Mouse (Mus musculus): ENCODE data around the gene Cfap20.
"Not testable (repeated sequence)": the region's sequence is repeated elsewhere in the genome, so short reads cannot be mapped to it uniquely, and the experiment has no call there.

Cfap20 gene

DNA sequence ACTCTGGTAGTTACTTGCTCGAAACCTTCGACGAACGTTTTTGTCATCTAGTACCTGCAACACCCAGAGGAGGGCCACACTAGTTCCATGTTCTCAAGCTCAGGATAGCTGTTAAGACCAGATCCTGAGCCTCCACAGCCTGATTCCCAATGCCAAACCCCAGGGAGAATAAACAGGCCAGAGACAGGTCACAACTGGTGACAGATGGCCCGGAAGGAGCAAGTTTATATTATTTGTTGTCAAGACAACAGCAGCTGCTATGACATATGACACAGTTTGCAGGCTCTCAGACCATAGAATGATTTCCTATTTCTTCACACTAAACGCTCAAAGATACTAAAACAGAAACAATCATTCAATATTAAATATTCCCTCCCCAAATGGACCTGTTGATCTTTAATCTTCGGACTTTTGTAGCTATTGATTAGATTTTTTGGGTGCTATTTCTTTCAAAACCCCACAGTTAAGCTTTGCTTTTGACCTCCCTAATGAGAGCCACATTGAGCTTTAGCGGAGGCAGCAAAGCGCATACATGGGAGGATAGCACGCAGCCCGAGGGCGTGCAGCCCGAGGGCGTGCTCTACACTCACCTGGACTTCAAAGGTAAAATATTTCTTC, 12.4 kb downstream of the Cfap20 start:
- no peak for DNase-seq (ENCODE audit: low read depth)

DNA sequence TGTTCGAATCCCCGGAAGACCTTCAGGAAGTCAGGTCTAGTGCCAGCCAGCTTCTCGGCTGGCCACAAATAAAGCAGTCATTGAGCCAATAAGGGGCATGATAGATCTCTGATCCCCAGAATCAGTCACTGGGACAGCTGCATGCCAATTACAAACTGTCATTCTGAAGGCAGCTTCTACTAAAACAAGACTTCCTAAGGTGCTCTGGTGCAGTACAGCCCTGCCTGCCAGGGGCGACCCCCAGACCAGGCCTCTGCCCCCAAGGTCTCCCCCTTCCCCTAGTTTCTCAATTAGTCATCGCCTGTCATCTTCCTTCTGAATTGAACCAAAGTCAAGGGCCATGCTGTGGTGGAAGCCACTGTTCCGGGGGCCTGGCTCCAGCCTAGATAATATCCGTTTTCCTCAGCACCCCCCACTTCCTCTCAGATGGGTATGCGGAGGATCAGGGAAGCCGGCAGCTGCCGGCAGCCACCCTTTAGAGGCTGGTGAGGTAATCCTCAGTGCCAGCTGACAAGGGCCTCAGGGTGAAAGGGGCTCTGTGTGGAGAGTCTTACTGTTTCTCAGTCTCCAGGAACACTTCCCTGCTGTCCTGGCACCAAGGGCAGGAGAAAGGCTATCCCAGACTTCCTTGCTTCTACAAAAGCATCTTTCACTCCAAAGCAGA, 23.2 kb downstream of the Cfap20 start:
- DNase-seq (ENCODE audit: low read depth), result no peak

DNA sequence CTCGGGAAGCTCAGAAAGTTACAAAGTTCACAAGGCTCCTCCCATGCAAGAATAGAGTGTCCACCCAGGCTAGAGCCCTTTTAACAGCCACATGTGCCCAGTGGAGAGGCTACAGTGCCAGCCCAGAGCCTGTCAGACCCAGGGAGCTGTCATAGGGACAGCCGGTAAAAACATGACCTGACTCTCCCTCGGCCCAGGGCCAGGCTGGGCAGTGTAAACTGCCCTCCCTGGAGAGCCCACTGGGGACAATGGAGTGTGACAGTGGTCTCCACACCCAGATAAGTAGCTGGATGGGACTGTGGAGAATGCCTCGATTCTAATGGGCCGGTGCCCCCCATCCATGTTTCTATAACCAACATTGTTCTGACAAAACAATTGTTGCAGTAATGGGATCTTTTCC, 25.2 kb downstream of the Cfap20 start:
- no peak for DNase-seq (ENCODE audit: low read depth)

DNA sequence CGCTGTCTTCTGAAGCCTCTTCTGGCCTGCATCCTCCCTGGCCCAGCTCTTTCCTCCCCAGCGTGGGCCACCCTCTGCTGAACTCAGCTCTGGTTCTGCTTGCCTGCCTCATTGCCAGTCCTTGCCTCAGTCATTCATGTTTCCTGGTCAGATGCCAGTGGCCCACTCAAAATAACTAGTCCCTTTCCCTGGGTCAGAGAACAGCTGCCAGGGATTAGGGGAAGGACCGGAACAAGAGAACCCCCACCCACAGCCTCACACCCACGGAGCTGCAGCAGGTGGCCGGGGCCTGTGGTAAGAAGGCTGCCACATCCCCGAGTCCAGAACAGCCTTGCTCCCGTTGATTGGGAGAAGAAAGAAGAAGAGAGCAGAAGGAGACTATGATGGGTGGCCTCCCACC, 33.6 kb downstream of the Cfap20 start:
- no peak for DNase-seq (ENCODE audit: low read depth)

DNA sequence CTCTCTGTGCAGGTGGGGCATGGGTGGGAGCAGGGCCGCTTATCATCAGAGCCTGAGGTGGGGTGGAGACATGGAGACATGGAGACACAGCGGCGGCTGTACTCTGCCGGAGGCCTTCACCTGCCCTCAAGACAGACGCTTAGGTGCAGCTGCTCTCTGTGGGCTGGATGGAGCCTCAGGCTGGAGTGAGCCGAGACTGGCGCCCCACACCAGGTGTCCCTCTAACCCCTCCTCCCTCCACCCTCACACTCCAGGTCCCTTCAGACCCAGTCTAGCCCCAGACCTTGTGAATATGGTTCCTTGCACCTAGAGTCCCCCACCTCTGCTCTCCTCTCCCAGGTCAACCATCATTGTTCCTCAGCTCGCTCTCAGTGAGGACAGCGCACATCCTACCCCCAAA, 35.5 kb downstream of the Cfap20 start:
- no peak for DNase-seq (ENCODE audit: low read depth)

DNA sequence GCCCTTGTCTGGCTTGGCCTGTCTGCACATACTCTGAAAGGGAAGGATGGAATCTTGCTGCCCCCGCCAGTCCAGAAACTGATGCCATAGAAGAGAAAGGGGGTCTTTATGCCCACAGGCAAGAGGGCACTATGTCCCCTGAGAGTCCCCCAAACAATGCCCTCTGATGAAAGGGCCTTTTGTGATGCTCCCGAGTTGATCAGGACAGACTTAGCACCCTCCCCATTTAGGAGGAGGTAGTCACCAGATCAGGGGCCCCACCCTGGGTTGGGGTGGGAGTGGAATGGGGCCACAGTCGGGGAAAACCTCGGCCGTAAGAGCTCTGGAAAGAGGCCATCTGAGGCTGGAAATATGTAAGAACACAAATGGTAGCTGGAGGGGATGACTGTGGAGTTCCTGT, 37.5 kb downstream of the Cfap20 start:
- DNase-seq (ENCODE audit: low read depth), result no peak

DNA sequence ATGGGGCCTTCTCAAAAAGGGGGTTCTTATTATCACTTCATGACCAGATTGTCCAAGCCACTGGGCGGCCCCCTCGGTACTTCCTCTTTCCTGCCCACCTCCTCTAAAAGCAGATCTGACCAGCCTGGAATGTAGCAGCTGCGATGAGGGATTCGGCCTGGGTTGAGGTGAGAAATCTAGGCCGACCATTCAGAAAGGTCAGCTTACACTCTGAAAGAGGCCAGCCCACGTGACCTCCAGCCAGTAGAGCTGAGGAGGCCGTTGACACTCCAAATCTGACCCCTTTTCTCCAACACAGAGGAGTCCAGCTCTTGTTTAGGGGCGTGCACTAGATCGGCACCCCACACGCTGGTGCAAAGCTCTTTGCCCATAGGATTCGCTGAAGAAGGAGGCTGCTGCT, 37.9 kb downstream of the Cfap20 start:
- DNase-seq (ENCODE audit: low read depth), result no peak

DNA sequence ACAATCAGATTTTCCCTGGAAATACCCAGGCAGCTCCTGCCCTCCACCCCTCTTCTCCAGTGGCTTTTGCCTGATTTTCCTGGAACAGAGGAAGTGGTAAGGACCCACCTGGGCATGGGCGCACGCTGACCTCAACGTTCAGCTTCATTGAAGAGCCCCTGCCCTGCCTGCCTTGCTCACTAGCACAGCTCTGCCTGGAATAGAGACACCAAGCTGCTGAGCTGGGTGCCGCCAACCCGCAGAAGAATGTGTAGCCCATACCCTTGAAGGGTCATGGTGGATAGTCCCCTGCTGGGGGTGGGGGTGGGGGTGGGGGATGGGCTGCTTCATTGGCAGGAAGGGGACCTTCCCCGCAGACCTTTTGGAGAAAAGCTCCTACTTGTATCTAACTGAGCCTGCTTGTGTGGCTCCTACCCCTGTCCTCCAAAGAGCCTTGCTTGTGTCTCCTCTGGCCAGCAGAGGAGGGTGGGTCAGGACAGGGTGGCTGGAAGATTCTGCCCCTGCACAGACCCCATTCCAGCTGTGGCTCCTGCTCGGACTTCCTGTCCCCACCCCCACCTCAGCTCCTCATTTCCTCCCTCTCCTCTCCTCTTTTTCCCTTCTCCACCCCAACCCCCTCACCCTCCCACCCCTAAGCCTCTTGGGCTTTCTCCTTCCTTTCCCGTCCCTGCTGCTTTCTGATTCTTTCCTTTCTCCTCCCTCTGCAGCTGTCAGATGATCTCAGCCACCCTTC, 39.3 kb downstream of the Cfap20 start:
- no peak for DNase-seq (ENCODE audit: low read depth)

DNA sequence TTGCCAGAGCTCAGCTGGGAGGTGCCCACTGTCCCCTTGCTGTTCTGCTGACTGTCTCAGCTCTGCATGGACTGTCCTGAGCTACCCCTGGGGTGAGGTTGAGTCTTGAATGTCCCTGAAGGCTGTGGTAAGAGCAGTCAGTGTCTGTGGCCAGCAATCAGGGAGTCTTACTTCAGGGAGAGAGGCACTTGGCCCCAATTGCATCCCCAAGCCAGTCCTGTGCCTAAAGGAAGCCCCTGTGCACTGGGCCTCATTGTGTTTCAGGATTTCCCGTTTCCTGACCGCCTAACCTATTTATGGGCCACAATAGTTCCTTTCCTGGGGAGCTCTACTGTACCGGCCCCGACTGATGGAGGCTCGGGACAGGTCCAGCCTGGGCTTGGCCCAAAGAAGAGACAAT, 42.1 kb downstream of the Cfap20 start:
- DNase-seq (ENCODE audit: low read depth), result no peak

DNA sequence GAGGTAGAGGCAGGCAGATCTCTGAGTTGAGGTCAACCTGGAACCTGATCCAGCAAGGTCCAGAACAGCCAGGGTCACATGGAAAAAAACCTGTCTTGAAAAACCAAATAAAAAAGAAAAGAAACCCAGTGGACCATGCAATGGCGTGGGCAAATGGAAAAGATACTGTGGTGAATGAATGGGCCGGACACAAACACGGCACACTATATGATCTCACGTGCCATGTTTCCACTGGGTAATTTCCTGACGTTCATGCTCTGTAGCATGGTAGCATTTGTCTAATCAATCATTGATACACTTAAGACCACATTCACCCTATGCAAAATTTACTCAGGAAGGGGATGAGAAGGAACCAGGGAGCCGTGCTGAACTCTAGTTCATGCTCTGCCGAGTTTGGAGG, 43.6 kb downstream of the Cfap20 start:
- DNase-seq (ENCODE audit: low read depth), result no peak

DNA sequence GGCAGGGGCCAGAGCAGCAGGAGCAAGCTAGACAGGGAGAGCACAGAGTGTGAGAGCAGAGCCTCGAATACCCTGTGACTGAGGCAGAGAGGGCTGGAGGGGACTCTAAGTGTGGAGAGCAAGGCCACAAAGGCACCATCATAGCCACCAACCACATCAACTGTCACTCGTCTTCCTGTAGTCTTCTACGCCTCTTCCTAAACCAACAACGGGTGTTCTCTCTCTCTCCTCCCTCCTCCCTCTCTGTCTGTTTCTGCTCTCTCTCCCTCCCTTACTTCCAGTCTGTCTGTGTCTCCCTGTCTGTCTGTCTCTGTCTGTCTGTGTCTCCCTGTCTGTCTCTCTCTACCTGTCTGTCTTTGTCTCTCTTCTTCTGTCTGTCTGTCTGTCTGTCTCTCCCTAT, 44.4 kb downstream of the Cfap20 start:
- no peak for DNase-seq (ENCODE audit: low read depth)

DNA sequence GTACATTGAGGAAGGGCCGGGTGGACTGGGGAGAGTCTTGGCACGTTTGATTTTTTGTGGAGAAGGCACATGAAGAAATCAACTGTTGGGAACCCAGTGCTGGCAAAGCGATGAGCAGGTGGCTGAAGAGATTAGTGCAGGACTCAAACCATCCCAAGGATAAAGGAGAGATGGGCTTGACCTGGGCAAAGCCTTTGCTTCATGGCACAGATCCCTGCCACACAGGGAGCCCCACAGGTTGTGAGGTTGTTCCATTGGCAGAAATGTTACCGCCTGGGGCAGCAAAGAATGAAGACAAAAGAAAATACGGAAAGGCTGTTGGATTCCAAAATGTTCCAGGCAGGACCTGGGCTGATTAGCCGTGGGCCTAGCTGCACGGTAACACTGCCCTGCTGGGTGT, 46.7 kb downstream of the Cfap20 start:
- no peak for DNase-seq (ENCODE audit: low read depth)

DNA sequence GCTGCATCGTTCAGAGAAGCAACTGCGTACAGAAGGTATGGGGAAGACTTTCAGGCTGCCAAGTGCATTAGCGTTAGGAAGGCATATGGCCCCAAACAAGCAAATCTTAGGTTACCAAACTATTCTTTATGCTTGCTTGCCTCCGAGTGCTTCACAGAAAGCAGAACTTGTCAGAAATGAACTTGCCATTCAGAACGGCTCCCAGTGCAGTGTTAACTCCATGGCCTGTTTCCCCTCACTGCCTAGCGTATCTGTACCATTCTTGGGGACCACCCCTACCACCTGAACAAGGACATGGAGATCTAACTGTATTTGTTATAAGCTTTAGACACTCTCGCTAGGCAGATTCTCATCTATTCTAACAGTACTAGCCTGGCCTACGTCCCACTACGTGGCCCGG, 47.4 kb downstream of the Cfap20 start:
- DNase-seq (ENCODE audit: low read depth), result no peak

DNA sequence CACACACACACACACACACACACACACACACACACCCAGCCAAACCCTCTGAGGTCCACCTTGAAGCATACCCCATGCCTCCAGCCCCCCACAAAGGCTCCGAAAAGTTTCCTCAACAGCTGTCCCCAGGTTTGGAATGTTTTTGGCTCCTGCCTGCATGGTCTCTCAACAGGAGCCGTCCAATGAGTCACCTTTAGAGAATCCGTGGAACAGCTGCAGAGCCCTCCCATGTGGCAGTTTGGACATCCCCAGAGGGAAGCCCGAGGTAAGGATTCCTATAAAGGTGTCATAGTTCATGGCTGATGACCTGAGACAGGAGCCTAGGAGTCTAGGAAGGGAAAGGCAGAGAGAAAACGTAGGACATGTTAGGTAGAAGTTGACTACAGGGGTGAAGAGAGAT, 48.6 kb downstream of the Cfap20 start:
- DNase-seq (ENCODE audit: low read depth), result no peak

DNA sequence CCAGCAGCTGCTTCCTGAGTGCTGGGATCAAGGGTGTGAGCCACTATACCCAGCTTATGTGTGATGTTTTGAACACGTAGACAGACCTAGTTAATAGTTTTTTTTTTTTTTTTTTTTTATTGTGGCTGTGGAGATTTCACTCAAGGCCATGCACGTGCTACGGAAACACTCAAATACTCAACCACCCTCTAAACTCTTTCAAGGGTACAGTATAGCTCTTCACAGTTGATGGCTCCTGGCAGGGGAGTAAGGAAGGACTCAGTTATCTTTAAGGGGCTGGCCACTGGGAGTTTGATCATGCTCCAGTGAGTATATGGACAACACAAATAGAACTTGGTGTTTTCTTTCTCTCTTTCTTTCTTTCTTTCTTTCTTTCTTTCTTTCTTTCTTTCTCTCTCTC, 50.2 kb downstream of the Cfap20 start:
- no peak for DNase-seq (ENCODE audit: low read depth)

DNA sequence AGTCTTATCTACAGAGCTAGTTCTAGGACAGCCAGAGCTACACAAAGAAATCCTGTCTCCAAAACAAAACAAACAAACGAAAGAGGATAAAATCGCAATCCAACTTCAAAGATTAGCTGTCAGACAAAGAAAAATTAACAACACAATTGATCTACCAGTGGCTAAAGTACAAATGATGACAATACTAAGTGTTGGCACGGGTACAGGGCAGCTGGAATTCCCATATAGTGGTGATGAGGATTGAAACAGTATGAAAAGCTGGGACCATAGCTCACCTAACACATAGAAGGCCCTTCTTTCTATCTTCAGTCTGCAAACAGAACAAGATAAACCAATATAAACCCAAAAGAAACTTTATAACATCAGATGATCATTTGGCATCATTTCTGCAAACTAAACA, 53.1 kb downstream of the Cfap20 start:
- no peak for DNase-seq (ENCODE audit: low read depth)

DNA sequence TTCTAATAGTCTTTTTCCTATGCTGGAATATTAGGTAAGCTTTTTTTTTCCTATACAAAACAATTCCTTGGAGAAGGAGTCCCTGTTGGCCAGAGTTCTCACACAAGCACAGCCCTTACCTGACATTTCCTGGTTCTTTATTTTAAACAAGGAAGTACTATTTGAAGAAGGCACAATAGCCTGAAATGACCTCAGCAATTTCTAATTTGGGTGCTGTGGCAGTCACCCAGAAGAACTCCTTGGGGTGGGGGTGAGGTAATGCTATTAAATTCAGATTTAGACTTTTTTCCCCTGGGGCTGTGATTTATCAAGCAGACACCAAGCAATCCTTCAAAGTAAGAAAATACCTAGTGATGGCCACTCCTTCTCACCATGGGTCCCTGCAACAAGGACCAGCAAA, 53.7 kb downstream of the Cfap20 start:
- DNase-seq (ENCODE audit: low read depth), result no peak

DNA sequence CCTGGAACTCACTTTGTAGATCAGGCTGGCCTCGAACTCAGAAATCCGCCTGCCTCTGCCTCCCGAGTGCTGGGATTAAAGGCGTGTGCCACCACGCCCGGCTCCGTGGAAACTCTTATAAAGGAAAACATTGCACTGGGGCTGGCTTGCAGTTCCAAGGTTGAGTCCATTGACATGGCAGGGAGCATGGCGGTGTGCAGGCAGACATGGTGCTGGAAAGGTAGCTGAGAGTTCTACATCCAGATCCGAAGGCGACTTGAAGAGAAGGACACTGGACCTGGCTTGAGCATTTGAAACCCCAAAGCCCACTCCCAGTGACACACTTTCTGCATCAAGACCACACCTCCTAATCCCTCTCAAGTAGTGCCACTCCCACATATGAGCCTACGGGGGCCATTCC, 55.7 kb downstream of the Cfap20 start:
- DNase-seq (ENCODE audit: low read depth), result not testable (repeated sequence)

DNA sequence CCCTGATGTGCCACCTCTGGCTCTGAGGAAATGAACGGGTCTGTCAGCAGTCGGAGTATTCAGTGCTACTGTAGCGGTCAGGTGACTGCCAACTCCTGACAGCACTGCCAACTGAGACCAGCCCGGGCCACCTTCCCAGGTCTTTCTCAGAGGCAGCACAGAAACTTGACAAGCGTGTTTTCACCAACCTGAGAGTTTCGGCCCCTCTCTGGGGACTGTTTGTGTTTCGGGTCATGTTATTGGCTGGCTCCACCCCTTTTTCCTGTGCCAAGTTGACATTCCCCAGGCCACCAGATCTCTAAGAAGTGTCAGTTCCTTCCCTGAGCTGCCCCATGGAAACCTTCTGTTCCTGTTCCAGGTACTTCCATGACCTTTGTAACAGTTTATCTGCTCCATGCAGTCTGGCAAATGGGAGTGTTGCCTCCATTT, 56.8 kb downstream of the Cfap20 start:
- DNase-seq (ENCODE audit: low read depth), result no peak

DNA sequence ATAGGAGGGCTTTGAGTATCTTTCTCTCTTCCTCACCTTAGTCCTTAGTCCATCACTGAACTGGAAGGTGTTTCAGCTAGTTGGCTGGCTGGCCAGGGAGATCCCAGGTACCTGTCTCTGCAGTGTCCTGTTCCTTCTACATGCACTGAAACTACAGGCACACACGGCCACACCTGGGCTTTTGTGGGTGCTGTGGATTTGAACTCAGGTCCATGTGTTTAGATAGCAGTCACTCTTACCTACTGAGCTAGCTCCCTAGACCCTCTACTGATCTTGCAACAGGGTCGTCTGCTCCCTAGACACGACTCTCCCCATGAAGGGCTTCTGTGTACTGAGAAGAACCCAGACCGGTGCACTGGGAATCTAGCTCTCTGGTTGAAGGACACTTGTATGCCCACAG, 57.6 kb downstream of the Cfap20 start:
- DNase-seq (ENCODE audit: low read depth), result no peak

DNA sequence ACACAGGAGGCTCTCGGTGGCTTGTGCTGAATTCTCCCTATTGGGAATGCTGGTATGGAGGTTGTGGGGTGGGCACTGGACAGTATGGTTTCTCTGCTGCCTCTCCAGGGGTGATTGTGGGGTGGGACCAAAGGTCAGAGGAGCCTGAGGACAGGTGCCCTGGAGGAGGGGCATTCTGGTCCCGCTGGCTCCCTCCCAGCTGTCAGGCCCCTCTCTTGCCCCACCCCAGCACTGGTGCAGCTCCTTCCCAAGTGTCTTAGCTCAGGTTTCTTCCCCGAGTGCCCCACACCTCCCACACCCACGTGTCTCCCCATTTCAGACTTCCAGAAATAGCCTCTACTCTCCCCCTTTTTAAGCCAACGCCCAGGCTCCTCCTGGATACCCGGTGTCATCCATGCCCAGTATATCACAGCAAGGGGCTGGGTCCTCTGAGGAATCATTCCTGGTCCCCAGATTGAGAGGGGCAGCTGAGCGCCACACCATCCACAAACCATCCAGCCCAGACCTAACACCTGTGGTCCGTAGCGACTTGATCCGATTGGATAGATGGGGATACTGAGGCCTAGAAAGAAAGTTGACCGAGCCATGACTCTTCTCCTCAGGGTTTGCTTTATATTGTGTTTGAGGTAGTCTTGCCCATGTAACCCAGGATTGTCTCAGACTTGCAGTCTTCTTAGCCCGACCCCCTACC, 58.2 kb downstream of the Cfap20 start:
- DNase-seq (ENCODE audit: low read depth), result no peak

DNA sequence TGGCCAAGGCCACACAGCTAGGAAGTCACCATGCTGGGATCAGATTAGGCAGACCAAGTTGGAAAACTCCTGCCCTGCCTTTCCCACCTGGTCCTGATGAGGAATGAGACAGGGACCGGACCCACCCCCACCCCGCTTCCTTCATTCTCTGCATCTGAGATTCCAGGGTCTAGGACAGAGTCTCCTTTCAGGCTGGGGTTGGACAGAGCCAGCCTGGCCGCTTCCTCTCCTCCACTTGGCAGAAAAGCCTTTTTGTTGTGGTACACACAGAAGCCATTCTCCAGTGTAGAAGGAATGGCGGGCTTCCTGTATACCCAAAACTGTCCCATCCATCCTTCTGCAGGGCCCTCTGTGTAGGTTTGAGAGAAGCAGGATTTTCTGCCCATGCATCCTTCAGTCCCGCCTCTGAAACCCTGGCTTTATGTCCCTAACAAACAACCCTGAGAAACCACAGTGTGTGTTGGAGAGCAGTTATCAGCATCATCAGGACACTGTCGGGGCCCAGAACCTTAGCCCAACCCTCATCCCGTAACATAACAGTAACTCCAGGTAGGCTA, 59.2 kb downstream of the Cfap20 start:
- no peak for DNase-seq (ENCODE audit: low read depth)

DNA sequence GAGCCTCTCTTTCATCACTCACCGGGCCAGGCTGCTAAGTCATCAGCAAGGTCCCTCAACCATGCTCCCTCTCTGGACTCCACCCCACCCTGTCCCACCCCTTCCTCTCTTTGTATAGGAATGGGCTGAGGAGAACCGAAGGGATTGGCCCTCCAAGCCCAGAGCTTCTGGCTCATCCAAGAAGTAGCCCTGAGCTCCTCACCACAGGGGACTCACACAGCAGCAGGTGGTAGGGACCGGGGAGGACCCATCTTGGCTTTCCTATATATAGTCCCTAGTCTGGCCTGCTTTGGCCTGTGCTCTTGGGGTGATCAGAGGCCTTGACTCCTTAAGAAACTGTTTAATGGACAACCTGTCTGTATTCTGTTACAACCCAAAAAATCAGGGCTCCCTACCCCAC, 60.2 kb downstream of the Cfap20 start:
- DNase-seq (ENCODE audit: low read depth), result no peak
